In the genomic region with DNA sequence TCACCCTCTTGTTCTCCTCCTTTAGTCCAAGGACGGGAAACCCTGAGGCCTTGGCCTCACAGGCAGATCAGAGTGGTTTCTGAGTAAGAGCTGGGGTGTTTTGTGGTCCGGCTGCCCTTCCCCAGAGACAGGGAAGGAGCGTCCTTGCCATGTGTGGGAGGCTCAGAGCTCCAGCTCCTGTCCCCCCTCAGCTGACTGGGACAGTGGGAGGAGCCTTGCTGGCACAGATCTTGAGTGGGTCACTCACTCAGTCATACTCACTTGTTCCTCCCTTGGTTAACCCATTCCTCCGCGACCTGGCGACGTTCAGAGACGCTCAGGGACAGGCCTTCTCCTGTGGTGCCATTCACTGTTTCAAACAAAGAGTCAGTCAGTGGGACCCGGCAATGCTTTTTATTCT, we compare ENCODE assay signal across 7 mouse cellular contexts. TPM values are rescaled to one million over a fixed set of nuclear protein-coding genes. Genes with fewer than 3 reads are reported as not detected.
DNase-seq lines count a peak whose midpoint lies in the region; ATAC-seq lines count a peak whose summit lies in the region.

No protein-coding gene starts in this region.

- no peaks in the 10 kb centered on the region for H3K27me3 ChIP-seq in hindbrain, embryonic 10.5 days (ENCODE audit: insufficient read depth, poor library complexity, severe bottlenecking)
- H3K27me3 ChIP-seq in intestine, embryonic 16.5 days (replicated peaks; ENCODE audit: control insufficient read depth, insufficient read depth, low read length), result no peaks in the 10 kb centered on the region

- peak; percentile 20 for DNase-seq in heart, adult 8-10 months (ENCODE audit: low spot score)
- DNase-seq in heart, postnatal 4 days, result no peak
- peak; percentile 53 to 64 for DNase-seq in right cerebral cortex, postnatal 10 days (ENCODE audit: low spot score in 2 of 2)
- DNase-seq in right cerebral cortex, adult 2 months (ENCODE audit: low spot score in 2 of 2), result no peak
- DNase-seq in hindbrain, embryonic 10.5 days (ENCODE audit: low spot score), result no peak

- no peak overlapping the region for H3K4me2 ChIP-seq in intestine, embryonic 16.5 days (ENCODE audit: low read depth, low read length)

- H3K4me3 ChIP-seq in hindbrain, embryonic 10.5 days, result no peak overlapping the region
- H3K4me3 ChIP-seq in intestine, embryonic 16.5 days (ENCODE audit: low read length), result no peak overlapping the region

- H3K27ac ChIP-seq in hindbrain, embryonic 10.5 days, result peak overlapping the region; percentile 85
- no peak overlapping the region for H3K27ac ChIP-seq in intestine, embryonic 16.5 days (ENCODE audit: low read length)

- peaks cover 3% of the 10 kb centered on the region; the same call in 1 of the 2 replicates for H3K36me3 ChIP-seq in hindbrain, embryonic 10.5 days
- H3K36me3 ChIP-seq in intestine, embryonic 16.5 days (ENCODE audit: control insufficient read depth, insufficient read depth, low read length), result no peaks in the 10 kb centered on the region

- WGBS in hindbrain, embryonic 10.5 days, result 28% methylated on average over 9 of the region's 9 CpGs
- 70% methylated on average over 9 of the region's 9 CpGs for WGBS in intestine, embryonic 16.5 days

- H3K9ac ChIP-seq in intestine, embryonic 16.5 days (ENCODE audit: low read depth, low read length), result no peak overlapping the region

- peaks cover 40% of the 10 kb centered on the region for H3K4me1 ChIP-seq in hindbrain, embryonic 10.5 days (replicated peaks)
- peaks cover 10% of the 10 kb centered on the region for H3K4me1 ChIP-seq in intestine, embryonic 16.5 days (ENCODE audit: control insufficient read depth, insufficient read depth, low read length)

- H3K9me3 ChIP-seq in hindbrain, embryonic 10.5 days, result no peaks in the 10 kb centered on the region
- H3K9me3 ChIP-seq in intestine, embryonic 16.5 days (ENCODE audit: control insufficient read depth, low read length), result no peaks in the 10 kb centered on the region

- ATAC-seq in granulocyte monocyte progenitor cell, adult 5-6 weeks (replicated peaks; ENCODE audit: poor library complexity, severe bottlenecking), result no peak
- no peak for ATAC-seq in intestine, embryonic 16.5 days

RNA-seq across cellular contexts. Expression of a gene that starts 14.2 kb away (rescaled TPM):
- 1 to 10 TPM; 1.3 to 1.8 (median 1.8) TPM for total RNA-seq in heart, adult 8-10 months (2022)
- total RNA-seq in heart, postnatal 4 days (2021), result 1 to 10 TPM; 2.5 to 3.9 TPM
- polyA plus RNA-seq in hindbrain, embryonic 10.5 days (2016; fragmentation: Nextera tagmentation; extraction: Ambion mirVana), result 15.5 and 17.8 TPM in 2 replicates
- total RNA-seq in granulocyte monocyte progenitor cell, adult 5-6 weeks (2014; fragmentation: Nextera tagmentation), result 20.9 and 29.3 TPM in 2 replicates
- total RNA-seq in granulocyte monocyte progenitor cell, adult 5-6 weeks (2017), result 13.4 and 19.9 TPM in 2 replicates
- 174 and 289 TPM in 2 replicates for polyA plus RNA-seq in intestine, embryonic 16.5 days (2015; fragmentation: Nextera tagmentation; extraction: Ambion mirVana)

RNA-seq across cellular contexts. Expression of a gene that starts 48.2 kb away (rescaled TPM):
- total RNA-seq in heart, adult 8-10 months (2022), result 10 to 100 TPM; 35.5 to 42.1 (median 38.2) TPM
- 100 to 1,000 TPM; 115 to 117 TPM for total RNA-seq in heart, postnatal 4 days (2021)
- 31.1 and 42.1 TPM in 2 replicates for polyA plus RNA-seq in hindbrain, embryonic 10.5 days (2016; fragmentation: Nextera tagmentation; extraction: Ambion mirVana)
- 176 and 196 TPM in 2 replicates for total RNA-seq in granulocyte monocyte progenitor cell, adult 5-6 weeks (2014; fragmentation: Nextera tagmentation)
- 132 and 142 TPM in 2 replicates for total RNA-seq in granulocyte monocyte progenitor cell, adult 5-6 weeks (2017)
- polyA plus RNA-seq in intestine, embryonic 16.5 days (2015; fragmentation: Nextera tagmentation; extraction: Ambion mirVana), result 15.7 and 18.1 TPM in 2 replicates

Comparison
In these comparisons a context has a peak if more than half of its experiments do, and no peak if none do; other contexts are left out.
1. DNase-seq: peak in heart, adult 8-10 months (single experiment) and right cerebral cortex, postnatal 10 days (2 of 2); none in heart, postnatal 4 days (single experiment), right cerebral cortex, adult 2 months (0 of 2) and hindbrain, embryonic 10.5 days (single experiment).